Mouse (Mus musculus) heart, adult 11 months (tissue): ENCODE results near the gene H1foo.

Experiments
- DNase-seq: peaks from one replicate; pipeline ENCODE4 v3.0.0; 2022

H1foo gene

GRCm38 (mm10) chr6:115927292-115928242, 17.2 kb upstream of the H1foo start:
- DNase-seq = no peak

GRCm38 (mm10) chr6:115930018-115930417, 14.7 kb upstream of the H1foo start:
- no peak for DNase-seq

GRCm38 (mm10) chr6:115931639-115932038, 13.1 kb upstream of the H1foo start, which contains the start of gene Rho:
Gene Rho, plus strand, starts transcription at chr6:115931748.
- DNase-seq = no peak

GRCm38 (mm10) chr6:115932391-115932790, 12.3 kb upstream of the H1foo start:
- no peak for DNase-seq

GRCm38 (mm10) chr6:115935544-115935943, 9.2 kb upstream of the H1foo start:
- no peak for DNase-seq

- no peak for DNase-seq
These were observed 6.7 kb upstream of the H1foo start for GRCm38 (mm10) chr6:115938011-115938410.

GRCm38 (mm10) chr6:115938798-115939197, 5.9 kb upstream of the H1foo start:
- no peak for DNase-seq

GRCm38 (mm10) chr6:115940603-115941002, 4.1 kb upstream of the H1foo start:
- DNase-seq = no peak

GRCm38 (mm10) chr6:115941128-115941527, 3.6 kb upstream of the H1foo start:
- no peak for DNase-seq

- DNase-seq = peak; percentile 96
These were observed 975 bp upstream of the H1foo start for GRCm38 (mm10) chr6:115943498-115944427.

- no peak for DNase-seq
These were observed 895 bp downstream of the H1foo start for GRCm38 (mm10) chr6:115945633-115946032.

- no peak for DNase-seq
These were observed 1.7 kb downstream of the H1foo start for GRCm38 (mm10) chr6:115946389-115946788.

GRCm38 (mm10) chr6:115954506-115955074, 9.9 kb downstream of the H1foo start:
- peak; percentile 94 for DNase-seq

- no peak for DNase-seq
These were observed 10.4 kb downstream of the H1foo start for GRCm38 (mm10) chr6:115955169-115955568.

- DNase-seq = no peak
These were observed 10.9 kb downstream of the H1foo start for GRCm38 (mm10) chr6:115955664-115956063.

- DNase-seq = peak; percentile 95
These were observed 11.7 kb downstream of the H1foo start for GRCm38 (mm10) chr6:115956418-115956921.

GRCm38 (mm10) chr6:115956922-115957601, 12.3 kb downstream of the H1foo start:
- peak; percentile 98 for DNase-seq

- DNase-seq = peak; percentile 93
These were observed 12.9 kb downstream of the H1foo start for GRCm38 (mm10) chr6:115957681-115958080.

- DNase-seq = no peak
These were observed 13.7 kb downstream of the H1foo start for GRCm38 (mm10) chr6:115958445-115958844.

- peak; percentile 99 for DNase-seq
These were observed 14.5 kb downstream of the H1foo start for GRCm38 (mm10) chr6:115959151-115959691.

GRCm38 (mm10) chr6:115960322-115960721, 15.6 kb downstream of the H1foo start:
- DNase-seq = peak; percentile 94

- no peak for DNase-seq
These were observed 17.0 kb downstream of the H1foo start for GRCm38 (mm10) chr6:115961743-115962142.
